Mouse (Mus musculus): Measurements from ENCODE around the gene Lepr.

- TF ChIP-seq CTCF (IDR thresholded peaks at IDR 0.05; ENCODE audit: low read depth) (no peak), EP300 (IDR thresholded peaks at IDR 0.05; ENCODE audit: low read depth) (no peak)
Observed at GRCm38 (mm10) chr4:101684821-101685220, 32.4 kb upstream of the Lepr start.

Measured in heart, postnatal 0 days (tissue).